Mouse (Mus musculus): ENCODE results near the gene Cnot8. TPM values are rescaled to one million over a fixed set of nuclear protein-coding genes. Genes with fewer than 3 reads are reported as not detected.

Cnot8 gene
- polyA plus RNA-seq, 1 experiment from 2014 or later: 87.2 TPM

DNA sequence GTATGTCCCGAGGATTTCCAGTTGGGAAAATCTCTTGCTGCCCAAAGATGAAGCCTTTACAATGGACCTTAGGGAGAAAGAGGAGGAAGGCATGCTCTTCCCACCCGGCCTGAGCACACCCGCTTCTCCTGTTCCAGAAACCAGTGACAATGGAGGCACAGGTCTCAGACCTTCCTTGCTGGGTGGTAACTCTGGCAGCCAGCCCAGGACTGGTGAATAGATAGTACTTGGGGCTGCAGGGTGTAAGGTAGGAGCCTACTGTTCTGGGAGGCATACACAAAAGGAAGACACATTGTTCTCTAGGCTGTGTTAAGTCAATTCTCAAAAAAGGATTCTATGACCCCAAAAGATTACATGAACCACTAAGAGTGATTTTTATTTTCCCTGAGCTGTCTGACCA lies 16.7 kb downstream of the Cnot8 start:
- no peak for ATAC-seq (ENCODE audit: low read depth)

DNA sequence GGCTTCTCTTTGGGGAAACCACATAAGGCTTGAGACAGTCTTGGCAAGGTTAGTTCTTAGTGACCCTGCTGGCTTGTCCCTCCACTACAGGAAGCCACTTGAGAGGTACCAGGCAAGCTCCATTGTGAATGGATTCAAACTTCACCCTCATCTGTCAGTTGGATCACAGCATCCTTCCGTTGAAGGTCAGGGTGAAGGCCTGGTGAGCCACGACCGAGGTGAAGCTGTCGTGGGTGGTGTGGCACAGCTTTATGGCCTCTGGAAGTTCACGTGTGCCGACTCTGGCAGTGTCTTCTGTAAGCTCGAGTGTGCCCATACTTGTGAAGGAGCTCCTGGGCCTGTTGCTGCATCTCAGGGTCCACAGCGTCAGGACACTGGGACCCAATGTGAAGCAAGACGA lies 17.4 kb downstream of the Cnot8 start:
- H3K36me3 ChIP-seq (ENCODE audit: control insufficient read depth, insufficient read depth, low read length): peaks cover 36% of the 10 kb centered on the region
- ATAC-seq (ENCODE audit: low read depth): no peak

More for the DNA sequence above, 16.7 kb downstream of the Cnot8 start:
- Histone ChIP-seq H3K4me1 (replicated peaks; ENCODE audit: control insufficient read depth, insufficient read depth, low read length) (no peaks in the 10 kb centered on the region), H3K4me3 (ENCODE audit: low read length) (no peak overlapping the region), H3K9ac (ENCODE audit: low read length) (no peak overlapping the region), H3K27ac (ENCODE audit: low read length) (no peak overlapping the region), H3K9me3 (ENCODE audit: control insufficient read depth, low read length) (no peaks in the 10 kb centered on the region), H3K27me3 (ENCODE audit: control insufficient read depth, insufficient read depth, low read depth, low read length) (no peaks in the 10 kb centered on the region), H3K36me3 (ENCODE audit: control insufficient read depth, insufficient read depth, low read length) (peaks cover 43% of the 10 kb centered on the region), H3K4me2 (ENCODE audit: low read depth, low read length) (no peak overlapping the region)
- 80% methylated on average over 3 of the region's 3 CpGs for WGBS

DNA sequence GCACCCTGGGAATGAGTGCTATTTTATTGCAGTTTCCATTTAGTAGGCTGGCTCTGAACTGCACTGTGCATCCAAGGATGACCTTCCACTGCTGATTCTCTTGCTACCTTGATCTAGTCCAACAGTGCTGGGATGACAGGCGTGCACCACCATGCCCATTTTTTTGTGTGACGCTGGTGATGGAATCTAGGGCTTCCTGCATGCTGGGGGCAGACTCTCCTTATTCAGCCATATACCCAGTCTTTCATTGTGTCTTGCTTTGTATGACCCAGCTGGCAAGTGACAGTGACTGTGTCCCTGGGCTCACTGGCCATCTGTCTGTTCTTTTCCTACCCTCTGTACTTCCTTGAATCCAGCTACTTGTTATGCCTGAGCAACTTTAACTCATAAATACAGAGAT lies 19.8 kb downstream of the Cnot8 start:
- Histone ChIP-seq H3K27ac (ENCODE audit: low read length) (no peak overlapping the region), H3K27me3 (ENCODE audit: control insufficient read depth, insufficient read depth, low read depth, low read length) (no peaks in the 10 kb centered on the region), H3K9me3 (ENCODE audit: control insufficient read depth, low read length) (no peaks in the 10 kb centered on the region), H3K36me3 (ENCODE audit: control insufficient read depth, insufficient read depth, low read length) (peaks cover 27% of the 10 kb centered on the region), H3K4me2 (ENCODE audit: low read depth, low read length) (no peak overlapping the region), H3K9ac (ENCODE audit: low read length) (no peak overlapping the region), H3K4me1 (replicated peaks; ENCODE audit: control insufficient read depth, insufficient read depth, low read length) (no peaks in the 10 kb centered on the region), H3K4me3 (ENCODE audit: low read length) (no peak overlapping the region)
- no peak for ATAC-seq (ENCODE audit: low read depth)
- WGBS: 91% methylated on average over 2 of the region's 2 CpGs

More for the DNA sequence above, 17.4 kb downstream of the Cnot8 start:
- Histone ChIP-seq H3K4me2 (ENCODE audit: low read depth, low read length) (no peak overlapping the region), H3K9ac (ENCODE audit: low read length) (no peak overlapping the region), H3K9me3 (ENCODE audit: control insufficient read depth, low read length) (no peaks in the 10 kb centered on the region), H3K27ac (ENCODE audit: low read length) (no peak overlapping the region), H3K4me3 (ENCODE audit: low read length) (no peak overlapping the region), H3K4me1 (replicated peaks; ENCODE audit: control insufficient read depth, insufficient read depth, low read length) (no peaks in the 10 kb centered on the region), H3K27me3 (ENCODE audit: control insufficient read depth, insufficient read depth, low read depth, low read length) (no peaks in the 10 kb centered on the region)
- 86% methylated on average over 9 of the region's 9 CpGs for WGBS

DNA sequence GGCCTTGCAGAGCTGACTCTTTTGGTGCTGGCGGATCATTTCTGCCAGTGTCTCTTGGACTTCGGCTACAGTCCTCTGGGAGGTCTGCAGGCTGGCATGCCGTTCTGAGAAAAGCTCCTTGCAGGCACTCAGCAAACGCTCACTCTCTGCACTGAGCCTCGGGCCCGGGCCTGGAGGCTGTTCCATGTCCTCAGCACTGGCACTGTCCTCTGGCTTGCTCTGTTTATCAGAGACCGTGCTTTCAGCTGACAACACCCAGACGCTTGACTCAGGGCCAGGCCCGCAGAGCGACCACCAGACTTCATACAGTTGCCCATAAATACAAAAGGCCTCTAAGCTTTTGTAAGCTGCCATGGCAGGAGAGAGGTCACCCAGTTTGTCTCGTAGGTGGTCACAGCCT lies 21.1 kb downstream of the Cnot8 start:
- Histone ChIP-seq H3K27ac (ENCODE audit: low read length) (peak overlapping the region; percentile 13; the same call in 1 of the 2 replicates), H3K9ac (ENCODE audit: low read length) (no peak overlapping the region; the same call in 1 of the 2 replicates), H3K9me3 (ENCODE audit: control insufficient read depth, low read length) (no peaks in the 10 kb centered on the region), H3K27me3 (ENCODE audit: control insufficient read depth, insufficient read depth, low read depth, low read length) (no peaks in the 10 kb centered on the region), H3K4me3 (ENCODE audit: low read length) (no peak overlapping the region), H3K36me3 (ENCODE audit: control insufficient read depth, insufficient read depth, low read length) (peaks cover 25% of the 10 kb centered on the region), H3K4me1 (replicated peaks; ENCODE audit: control insufficient read depth, insufficient read depth, low read length) (no peaks in the 10 kb centered on the region), H3K4me2 (ENCODE audit: low read depth, low read length) (no peak overlapping the region)
- peak; percentile 58; the same call in 1 of the 2 replicates for ATAC-seq (ENCODE audit: low read depth)
- WGBS: 61% methylated on average over 11 of the region's 11 CpGs

DNA sequence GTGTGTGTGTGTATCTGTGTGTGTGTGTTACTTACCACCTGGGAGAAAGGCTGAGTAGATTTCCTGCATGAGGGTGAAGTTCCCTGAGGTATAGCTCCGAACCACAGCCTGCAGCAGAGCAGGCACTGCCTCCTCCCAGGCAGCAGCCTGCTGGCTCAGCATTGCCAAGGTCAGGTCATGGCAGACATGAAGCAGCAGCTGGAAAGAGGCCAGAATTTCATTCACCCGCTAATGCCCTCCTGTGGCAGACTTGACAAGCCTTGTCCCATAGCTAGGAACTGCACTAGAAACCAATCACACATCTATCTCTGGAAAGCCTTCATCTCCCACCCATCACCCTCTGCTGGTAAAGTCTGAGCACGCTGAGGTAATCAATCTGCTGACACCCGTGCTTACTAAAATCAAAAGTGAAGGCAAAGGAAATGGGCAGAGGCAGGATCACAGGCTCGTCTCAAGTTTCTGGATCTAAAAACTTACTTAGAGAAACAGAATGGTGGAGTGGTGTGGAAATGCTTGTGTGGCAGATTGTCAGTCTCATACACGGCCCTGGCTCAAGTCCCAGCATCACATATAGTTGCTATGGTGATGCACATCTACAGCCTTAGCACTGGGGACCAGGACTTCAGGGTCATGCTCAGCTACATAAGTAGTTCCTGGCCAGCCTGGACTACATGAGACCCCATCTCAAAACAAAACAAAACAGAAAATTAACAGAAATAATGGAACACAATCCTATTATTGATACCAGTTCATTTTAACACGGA lies 22.6 kb downstream of the Cnot8 start:
- H3K27ac ChIP-seq (ENCODE audit: low read length): no peak overlapping the region
- no peak overlapping the region for H3K4me2 ChIP-seq (ENCODE audit: low read depth, low read length)
- H3K4me1 ChIP-seq (replicated peaks; ENCODE audit: control insufficient read depth, insufficient read depth, low read length): no peaks in the 10 kb centered on the region
- no peak overlapping the region for H3K4me3 ChIP-seq (ENCODE audit: low read length)
- peak; percentile 53 for ATAC-seq (ENCODE audit: low read depth)
- H3K9me3 ChIP-seq (ENCODE audit: control insufficient read depth, low read length): no peaks in the 10 kb centered on the region
- 46% methylated on average over 7 of the region's 7 CpGs for WGBS
- H3K27me3 ChIP-seq (ENCODE audit: control insufficient read depth, insufficient read depth, low read depth, low read length): no peaks in the 10 kb centered on the region
- peaks cover 19% of the 10 kb centered on the region for H3K36me3 ChIP-seq (ENCODE audit: control insufficient read depth, insufficient read depth, low read length)
- H3K9ac ChIP-seq (ENCODE audit: low read length): no peak overlapping the region

DNA sequence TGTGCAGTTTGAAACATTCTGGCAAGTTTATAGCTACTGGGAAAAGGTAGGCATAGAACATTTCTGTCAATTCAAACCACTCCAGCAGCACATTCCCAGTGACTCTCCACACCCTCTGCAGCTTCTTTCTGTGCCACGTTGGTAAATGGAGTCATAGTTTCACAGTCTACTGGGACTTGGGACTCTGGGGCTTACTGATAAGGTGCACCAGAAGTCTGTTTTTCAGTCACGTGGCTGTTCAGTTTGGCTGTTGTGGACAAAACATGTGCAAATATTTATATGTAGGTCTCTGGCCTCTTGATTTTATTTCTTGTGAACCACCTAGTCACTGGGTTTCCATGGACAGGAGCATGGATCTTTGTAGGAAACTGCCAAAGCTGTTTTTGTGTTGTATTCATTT lies 23.6 kb downstream of the Cnot8 start:
- H3K4me2 ChIP-seq (ENCODE audit: low read depth, low read length): no peak overlapping the region
- no peaks in the 10 kb centered on the region for H3K4me1 ChIP-seq (replicated peaks; ENCODE audit: control insufficient read depth, insufficient read depth, low read length)
- H3K27ac ChIP-seq (ENCODE audit: low read length): no peak overlapping the region
- ATAC-seq (ENCODE audit: low read depth): no peak
- no peaks in the 10 kb centered on the region for H3K27me3 ChIP-seq (ENCODE audit: control insufficient read depth, insufficient read depth, low read depth, low read length)
- H3K9ac ChIP-seq (ENCODE audit: low read length): no peak overlapping the region
- H3K4me3 ChIP-seq (ENCODE audit: low read length): no peak overlapping the region
- 73% methylated on average over 2 of the region's 2 CpGs for WGBS
- H3K9me3 ChIP-seq (ENCODE audit: control insufficient read depth, low read length): no peaks in the 10 kb centered on the region
- peaks cover 17% of the 10 kb centered on the region for H3K36me3 ChIP-seq (ENCODE audit: control insufficient read depth, insufficient read depth, low read length)

DNA sequence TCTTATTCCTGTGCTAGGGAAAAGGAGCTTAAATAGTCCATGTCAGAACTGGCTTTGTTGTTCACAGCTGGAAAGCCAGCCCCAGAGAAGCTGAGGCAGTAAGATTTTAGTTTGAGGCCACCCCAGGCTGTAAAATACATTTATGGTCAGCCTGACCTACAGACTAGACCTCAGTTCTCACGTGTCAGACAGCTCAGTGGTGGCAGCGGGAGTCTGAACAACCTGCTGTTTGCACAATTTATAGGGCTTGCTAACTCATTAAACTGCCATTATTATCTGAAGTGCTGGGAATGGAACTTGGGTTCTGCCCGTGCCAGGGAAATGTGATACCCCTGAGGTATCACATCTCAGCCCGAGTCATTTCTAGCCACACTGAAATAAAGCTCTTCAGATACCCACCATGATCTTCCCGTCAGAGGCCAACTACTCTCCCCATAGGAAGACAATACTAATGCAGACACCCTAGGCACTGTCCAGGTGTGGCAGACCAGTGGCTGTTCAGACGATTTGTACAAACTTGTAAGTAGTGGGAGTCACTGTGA lies 25.4 kb downstream of the Cnot8 start:
- 74% methylated on average over 6 of the region's 6 CpGs for WGBS
- Histone ChIP-seq H3K9me3 (ENCODE audit: control insufficient read depth, low read length) (no peaks in the 10 kb centered on the region), H3K4me3 (ENCODE audit: low read length) (no peak overlapping the region), H3K4me1 (replicated peaks; ENCODE audit: control insufficient read depth, insufficient read depth, low read length) (no peaks in the 10 kb centered on the region), H3K27me3 (ENCODE audit: control insufficient read depth, insufficient read depth, low read depth, low read length) (no peaks in the 10 kb centered on the region), H3K9ac (ENCODE audit: low read length) (no peak overlapping the region), H3K4me2 (ENCODE audit: low read depth, low read length) (no peak overlapping the region), H3K36me3 (ENCODE audit: control insufficient read depth, insufficient read depth, low read length) (peaks cover 21% of the 10 kb centered on the region), H3K27ac (ENCODE audit: low read length) (no peak overlapping the region)
- ATAC-seq (ENCODE audit: low read depth): no peak

DNA sequence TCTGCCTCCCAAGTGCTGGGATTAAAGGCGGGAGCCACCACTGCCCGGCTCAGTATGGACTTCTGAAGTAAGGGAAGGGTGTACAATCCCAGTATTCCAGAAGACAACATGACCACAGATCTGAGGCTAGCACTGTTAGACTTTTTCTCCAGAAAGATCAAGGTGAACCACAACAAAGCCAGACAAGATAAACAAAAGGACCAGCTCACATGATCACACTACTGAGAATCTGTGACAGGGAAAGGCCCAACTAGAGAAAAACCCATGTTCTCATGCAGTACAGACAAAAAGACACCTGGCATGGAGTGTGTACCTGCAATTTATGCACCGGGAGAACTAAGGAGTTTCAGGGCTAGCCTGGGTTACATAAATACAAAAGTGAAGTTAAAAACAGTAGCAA lies 28.1 kb downstream of the Cnot8 start:
- Histone ChIP-seq H3K27ac (ENCODE audit: low read length) (no peak overlapping the region), H3K4me3 (ENCODE audit: low read length) (no peak overlapping the region), H3K27me3 (ENCODE audit: control insufficient read depth, insufficient read depth, low read depth, low read length) (no peaks in the 10 kb centered on the region), H3K9ac (ENCODE audit: low read length) (no peak overlapping the region), H3K36me3 (ENCODE audit: control insufficient read depth, insufficient read depth, low read length) (peaks cover 31% of the 10 kb centered on the region), H3K4me2 (ENCODE audit: low read depth, low read length) (no peak overlapping the region), H3K9me3 (ENCODE audit: control insufficient read depth, low read length) (no peaks in the 10 kb centered on the region), H3K4me1 (replicated peaks; ENCODE audit: control insufficient read depth, insufficient read depth, low read length) (no peaks in the 10 kb centered on the region)
- ATAC-seq (ENCODE audit: low read depth): no peak
- 92% methylated on average over 3 of the region's 3 CpGs for WGBS

DNA sequence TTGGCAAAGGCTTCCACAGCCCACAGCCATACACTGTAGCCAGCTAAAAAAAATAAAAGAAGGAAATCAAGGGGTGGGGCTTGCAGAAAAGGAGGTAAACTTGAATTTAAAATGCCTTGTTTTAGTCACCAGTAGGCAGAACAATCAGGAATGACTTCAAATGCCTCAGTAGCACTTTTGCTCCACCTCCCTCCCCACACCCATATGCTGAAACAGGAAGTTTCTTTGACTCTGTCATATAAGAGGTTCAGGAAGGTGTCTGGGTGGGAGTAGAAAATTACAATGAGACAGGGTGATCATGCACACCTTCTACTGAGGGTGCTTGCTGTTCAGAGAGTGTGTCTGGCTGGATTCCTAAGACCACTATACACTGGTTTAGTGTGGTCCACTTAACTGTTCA lies 30.9 kb downstream of the Cnot8 start:
- Histone ChIP-seq H3K4me3 (ENCODE audit: low read length) (no peak overlapping the region), H3K9me3 (ENCODE audit: control insufficient read depth, low read length) (no peaks in the 10 kb centered on the region), H3K4me1 (replicated peaks; ENCODE audit: control insufficient read depth, insufficient read depth, low read length) (no peaks in the 10 kb centered on the region), H3K4me2 (ENCODE audit: low read depth, low read length) (no peak overlapping the region), H3K36me3 (ENCODE audit: control insufficient read depth, insufficient read depth, low read length) (peaks cover 27% of the 10 kb centered on the region), H3K27ac (ENCODE audit: low read length) (no peak overlapping the region), H3K27me3 (ENCODE audit: control insufficient read depth, insufficient read depth, low read depth, low read length) (no peaks in the 10 kb centered on the region), H3K9ac (ENCODE audit: low read length) (no peak overlapping the region)
- no peak for ATAC-seq (ENCODE audit: low read depth)
